Mouse (Mus musculus) megakaryocyte, embryonic 14.5 days (primary cell): ENCODE data around the gene Smg6.

ENCODE experiments used
- FLI1 ChIP-seq: IDR thresholded peaks from 2 replicates; pipeline ENCODE4 v1.6.1; 2012; ENCODE audit warnings: low read length, inconsistent platforms, mixed read lengths
- GATA1 ChIP-seq: IDR thresholded peaks from 3 replicates; pipeline ENCODE4 v1.6.1; 2012; ENCODE audit warnings: mixed read lengths, low read length, inconsistent platforms, borderline replicate concordance

DNA sequence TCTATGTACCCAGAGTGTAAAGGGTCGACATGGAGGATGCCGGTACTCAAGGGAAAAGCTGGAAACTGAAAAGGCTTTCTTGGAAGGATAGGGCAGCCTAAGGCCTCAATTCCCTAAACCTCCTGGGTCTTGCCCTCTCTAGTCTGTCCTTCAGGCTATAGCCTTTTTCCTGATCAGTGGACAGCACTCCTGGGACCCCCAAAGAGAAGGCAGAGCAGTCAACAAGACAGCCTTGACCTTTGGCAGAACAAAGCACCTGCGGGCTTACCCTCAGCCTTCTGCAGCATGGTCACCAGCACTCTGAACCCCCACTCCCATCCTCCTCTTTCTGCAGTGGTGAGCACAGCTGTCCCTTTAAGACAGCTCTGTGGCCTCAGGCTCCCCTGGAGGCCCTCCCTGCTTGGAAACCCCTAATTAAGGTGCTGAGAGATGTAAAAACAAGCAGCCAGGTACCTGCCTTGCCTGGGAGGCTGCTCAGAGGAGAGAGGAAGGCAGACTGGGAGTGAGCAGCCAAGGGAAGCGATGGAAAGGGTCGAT, 265.4 kb downstream of the Smg6 start, which contains the start of gene Dph1:
- no peak for TF ChIP-seq GATA1
- TF ChIP-seq FLI1 = no peak
